Mouse (Mus musculus) adrenal gland, postnatal 4 days (tissue): ENCODE data around the gene Srrt. TPM values are rescaled to one million over a fixed set of nuclear protein-coding genes. Genes with fewer than 3 reads are reported as not detected.

Source experiments
- DNase-seq, 2 experiments: peaks; one replicate each; pipeline ENCODE4 v3.0.0; 2021 to 2022; ENCODE audit warnings: low spot score in 2 of 2, mixed read lengths in 2 of 2
- long read RNA-seq, 2 experiments: library from polyadenylated mRNA; stranded (forward); transcript quantifications; one replicate each; pipeline ENCODE4 v2.0.0; 2021
- total RNA-seq, 2 experiments: library from RNA; stranded (reverse); gene quantifications; 2 replicates each; pipeline ENCODE4 v1.2.3; 2021

Gene Srrt
- 100 to 1,000 TPM; 236 to 269 TPM for total RNA-seq
- long read RNA-seq, experiment 1, transcript Srrt-201 (20 exons, 3,024 nt) = major isoform, 21 of 72 reads
- long read RNA-seq, experiment 1, transcript Srrt-212 (20 exons, 2,988 nt) = minor isoform, 8 of 72 reads
- long read RNA-seq, experiment 1, partial matches to known transcripts = 29 of 72 reads
- long read RNA-seq, experiment 1, other reads (novel, unspliced or antisense) = 13 of 72 reads
- long read RNA-seq, experiment 2, transcript Srrt-212 (20 exons, 2,988 nt) = minor isoform, 16 of 117 reads
- long read RNA-seq, experiment 2, transcript Srrt-201 (20 exons, 3,024 nt) = major isoform, 34 of 117 reads
- long read RNA-seq, experiment 2, partial matches to known transcripts = 48 of 117 reads
- long read RNA-seq, experiment 2, other reads (novel, unspliced or antisense) = 17 of 117 reads

- DNase-seq = peak; percentile 68 to 76
Observed at GRCm38 (mm10) chr5:137307071-137307912, at the start of gene Srrt. Gene Srrt, minus strand, starts transcription at chr5:137307674.

- no peak for DNase-seq
Observed at GRCm38 (mm10) chr5:137354091-137354490, 46.6 kb upstream of the Srrt start.

- DNase-seq = no peak
Observed at GRCm38 (mm10) chr5:137352011-137352975, 44.8 kb upstream of the Srrt start.

GRCm38 (mm10) chr5:137351394-137351793 is 43.9 kb upstream of the Srrt start:
- no peak for DNase-seq

GRCm38 (mm10) chr5:137351058-137351380 is 43.5 kb upstream of the Srrt start:
- DNase-seq = no peak

GRCm38 (mm10) chr5:137350205-137351057 is 43.0 kb upstream of the Srrt start:
- no peak for DNase-seq

GRCm38 (mm10) chr5:137349384-137350204 is 42.1 kb upstream of the Srrt start, which contains the start of gene Ephb4:
Gene Ephb4, plus strand, starts transcription at chr5:137350109.
- DNase-seq = peak; percentile 69 to 88

- DNase-seq = peak in 1 of 2 experiments; percentile 52
Observed at GRCm38 (mm10) chr5:137348482-137349383, 41.3 kb upstream of the Srrt start.

GRCm38 (mm10) chr5:137347856-137348255 is 40.4 kb upstream of the Srrt start:
- no peak for DNase-seq

GRCm38 (mm10) chr5:137346983-137347382 is 39.5 kb upstream of the Srrt start:
- DNase-seq = no peak

GRCm38 (mm10) chr5:137346388-137346787 is 38.9 kb upstream of the Srrt start:
- DNase-seq = no peak

GRCm38 (mm10) chr5:137345821-137346220 is 38.3 kb upstream of the Srrt start:
- DNase-seq = no peak

GRCm38 (mm10) chr5:137343869-137344268 is 36.4 kb upstream of the Srrt start:
- no peak for DNase-seq

GRCm38 (mm10) chr5:137343412-137343811 is 35.9 kb upstream of the Srrt start:
- no peak for DNase-seq

- no peak for DNase-seq
Observed at GRCm38 (mm10) chr5:137342407-137343012, 35.0 kb upstream of the Srrt start.

GRCm38 (mm10) chr5:137340222-137340621 is 32.7 kb upstream of the Srrt start:
- DNase-seq = no peak

- no peak for DNase-seq
Observed at GRCm38 (mm10) chr5:137339290-137339979, 32.0 kb upstream of the Srrt start.
